In genomic region chr11:62997718-62998281, GRCm38 (mm10) we compare ENCODE assay signal across 9 mouse cellular contexts. TPM values are rescaled to one million over a fixed set of nuclear protein-coding genes. Genes with fewer than 3 reads are reported as not detected.
DNase-seq lines count a peak whose midpoint lies in the region; ATAC-seq lines count a peak whose summit lies in the region.
"Had no signal": no experiment of that assay in that cellular context is flagged by ENCODE, and none has a peak within 500 bp of the region (broad histone marks: within the 10 kb centered on the region; RNA-seq: fewer than 3 reads in every experiment).

No protein-coding gene starts in this region.

- H3K4me2 ChIP-seq in forebrain, embryonic 13.5 days: peak overlapping the region; percentile 14; the same call in 1 of the 2 replicates
- no peak overlapping the region for H3K4me2 ChIP-seq in forebrain, embryonic 12.5 days
- 0 out of 2 replicates have a peak overlapping the region, but pooled peaks have one; percentile 12 for H3K4me2 ChIP-seq in intestine, embryonic 15.5 days (replicated peaks)

- peak; percentile 43 for DNase-seq in cerebellum, adult 11 months
- peak; percentile 80 for DNase-seq in gastrocnemius, postnatal 14 days
- DNase-seq in limb, embryonic 10.5 days (ENCODE audit: low spot score): no peak
- peak; percentile 26 for DNase-seq in retina, embryonic 14.5 days (ENCODE audit: low spot score)

- ATAC-seq in forebrain, embryonic 13.5 days: peak; percentile 81
- no peak for ATAC-seq in forebrain, embryonic 12.5 days (ENCODE audit: low FRiP score)
- peak; percentile 79 for ATAC-seq in intestine, embryonic 15.5 days
- no peak for ATAC-seq in activated CD4-positive, CD25-positive, alpha-beta regulatory T cell, adult 4 months

- 29% methylated on average over 11 of the region's 11 CpGs for WGBS in forebrain, embryonic 13.5 days
- 39% methylated on average over 11 of the region's 11 CpGs for WGBS in forebrain, embryonic 12.5 days
- WGBS in intestine, embryonic 15.5 days: 43% methylated on average over 11 of the region's 11 CpGs
- 80% methylated on average over 11 of the region's 11 CpGs for WGBS in limb, embryonic 10.5 days

- peak overlapping the region; percentile 57 for H3K27ac ChIP-seq in forebrain, embryonic 13.5 days
- H3K27ac ChIP-seq in forebrain, embryonic 12.5 days: no peak overlapping the region
- H3K27ac ChIP-seq in intestine, embryonic 15.5 days: peak overlapping the region; percentile 67
- 0 out of 2 replicates have a peak overlapping the region, but pooled peaks have one; percentile 2 for H3K27ac ChIP-seq in limb, embryonic 10.5 days

- H3K9me3 ChIP-seq in forebrain, embryonic 13.5 days (replicated peaks): no peaks in the 10 kb centered on the region
- H3K9me3 ChIP-seq in forebrain, embryonic 12.5 days: no peaks in the 10 kb centered on the region
- no peaks in the 10 kb centered on the region for H3K9me3 ChIP-seq in intestine, embryonic 15.5 days
- no peaks in the 10 kb centered on the region for H3K9me3 ChIP-seq in limb, embryonic 10.5 days (replicated peaks)

- H3K27me3 ChIP-seq in forebrain, embryonic 13.5 days: no peaks in the 10 kb centered on the region
- no peaks in the 10 kb centered on the region for H3K27me3 ChIP-seq in forebrain, embryonic 12.5 days
- H3K27me3 ChIP-seq in intestine, embryonic 15.5 days (replicated peaks): no peaks in the 10 kb centered on the region
- H3K27me3 ChIP-seq in limb, embryonic 10.5 days (ENCODE audit: low read depth, poor library complexity, severe bottlenecking): no peaks in the 10 kb centered on the region

- H3K9ac ChIP-seq in forebrain, embryonic 13.5 days: no peak overlapping the region
- H3K9ac ChIP-seq in forebrain, embryonic 12.5 days: no peak overlapping the region
- H3K9ac ChIP-seq in intestine, embryonic 15.5 days: no peak overlapping the region

- H3K4me3 ChIP-seq in forebrain, embryonic 13.5 days: no peak overlapping the region
- H3K4me3 ChIP-seq in forebrain, embryonic 12.5 days (replicated peaks): no peak overlapping the region
- H3K4me3 ChIP-seq in intestine, embryonic 15.5 days (replicated peaks): no peak overlapping the region
- H3K4me3 ChIP-seq in limb, embryonic 10.5 days: no peak overlapping the region

- intact Hi-C loops in gastrocnemius, postnatal 14 days (cut with DNase I; ENCODE audit: low total_unique reads): loop anchor here (10.0 kb wide), 1 partner anchor 73 kb away; no protein-coding TSS in a partner anchor

- peaks cover 15% of the 10 kb centered on the region for H3K4me1 ChIP-seq in forebrain, embryonic 13.5 days
- H3K4me1 ChIP-seq in forebrain, embryonic 12.5 days: peaks cover 11% of the 10 kb centered on the region
- H3K4me1 ChIP-seq in intestine, embryonic 15.5 days (replicated peaks): peaks cover 24% of the 10 kb centered on the region
- peaks cover 19% of the 10 kb centered on the region for H3K4me1 ChIP-seq in limb, embryonic 10.5 days

- H3K36me3 ChIP-seq in forebrain, embryonic 13.5 days (ENCODE audit: poor library complexity, severe bottlenecking): no peaks in the 10 kb centered on the region
- no peaks in the 10 kb centered on the region for H3K36me3 ChIP-seq in forebrain, embryonic 12.5 days (replicated peaks)
- H3K36me3 ChIP-seq in intestine, embryonic 15.5 days: no peaks in the 10 kb centered on the region
- no peaks in the 10 kb centered on the region for H3K36me3 ChIP-seq in limb, embryonic 10.5 days

RNA-seq across cellular contexts. Expression of gene Cdrt4, which starts 46.8 kb away (rescaled TPM):
- not detected in 2 replicates for polyA plus RNA-seq in forebrain, embryonic 13.5 days (2015; fragmentation: Nextera tagmentation; extraction: Ambion mirVana)
- not detected in 2 replicates for polyA plus RNA-seq in forebrain, embryonic 12.5 days (2016; fragmentation: Nextera tagmentation; extraction: Ambion mirVana)
- total RNA-seq in gastrocnemius, postnatal 14 days (2021): not detected
- polyA plus RNA-seq in intestine, embryonic 15.5 days (2015; fragmentation: Nextera tagmentation; extraction: Ambion mirVana): not detected in 2 replicates
- not detected in 2 replicates for polyA plus RNA-seq in limb, embryonic 10.5 days (2016; fragmentation: Nextera tagmentation; extraction: Ambion mirVana)
- polyA plus RNA-seq in activated CD4-positive, CD25-positive, alpha-beta regulatory T cell, adult 4 months (2017; shearing (Covaris generic)): not detected
- polyA plus RNA-seq: cortical plate, adult 2 months had no signal

Comparison
In these comparisons a context has a peak if more than half of its experiments do, and no peak if none do; other contexts are left out.
1. ATAC-seq: peak in forebrain, embryonic 13.5 days (single experiment) and intestine, embryonic 15.5 days (single experiment); none in forebrain, embryonic 12.5 days (single experiment) and activated CD4-positive, CD25-positive, alpha-beta regulatory T cell, adult 4 months (single experiment).